Mouse (Mus musculus): ENCODE data around the gene Irf2bpl. TPM values are rescaled to one million over a fixed set of nuclear protein-coding genes. Genes with fewer than 3 reads are reported as not detected.

The Irf2bpl gene
- polyA plus RNA-seq, 1 experiment from 2014 or later, result 53.9 TPM

DNA sequence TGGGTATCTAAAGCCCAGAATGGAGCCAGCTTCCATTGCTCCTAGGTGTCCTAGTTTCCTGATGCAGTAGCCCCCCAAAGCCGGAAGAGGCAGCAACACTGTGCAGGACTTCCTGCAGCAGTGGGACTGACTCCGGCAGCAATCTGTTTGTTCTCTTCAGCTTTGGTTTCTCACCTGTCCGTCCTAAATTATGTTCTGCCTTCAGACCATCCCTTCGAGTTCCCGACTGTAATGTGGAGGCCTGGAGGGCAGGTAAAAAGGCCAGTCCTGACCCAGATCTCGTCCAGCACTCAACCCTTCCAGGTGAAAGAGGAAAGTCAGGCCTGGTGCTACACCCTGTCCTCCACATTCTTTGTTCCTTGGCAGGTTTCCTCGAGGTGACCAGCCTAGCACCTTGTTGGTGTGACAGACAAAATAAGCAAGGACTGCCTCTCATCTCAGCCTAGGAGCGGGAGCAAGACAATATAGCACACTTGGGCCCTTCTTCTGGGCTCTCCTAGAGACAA lies 6.3 kb upstream of the Irf2bpl start:
- Histone ChIP-seq H3K27ac (peak overlapping the region; percentile 99), H3K36me3 (no peaks in the 10 kb centered on the region), H3K27me3 (no peaks in the 10 kb centered on the region), H3K4me1 (peaks cover 81% of the 10 kb centered on the region), H3K4me2 (replicated peaks) (peak overlapping the region; percentile 54; the same call in 1 of the 2 replicates), H3K9me3 (no peaks in the 10 kb centered on the region), H3K9ac (peak overlapping the region; percentile 30; the same call in 1 of the 2 replicates), H3K4me3 (no peak overlapping the region)
- 24% methylated on average over 8 of the region's 8 CpGs for WGBS
- no peak for ATAC-seq (ENCODE audit: insufficient number of reproducible peaks, insufficient read depth, low FRiP score, low TSS enrichment)

DNA sequence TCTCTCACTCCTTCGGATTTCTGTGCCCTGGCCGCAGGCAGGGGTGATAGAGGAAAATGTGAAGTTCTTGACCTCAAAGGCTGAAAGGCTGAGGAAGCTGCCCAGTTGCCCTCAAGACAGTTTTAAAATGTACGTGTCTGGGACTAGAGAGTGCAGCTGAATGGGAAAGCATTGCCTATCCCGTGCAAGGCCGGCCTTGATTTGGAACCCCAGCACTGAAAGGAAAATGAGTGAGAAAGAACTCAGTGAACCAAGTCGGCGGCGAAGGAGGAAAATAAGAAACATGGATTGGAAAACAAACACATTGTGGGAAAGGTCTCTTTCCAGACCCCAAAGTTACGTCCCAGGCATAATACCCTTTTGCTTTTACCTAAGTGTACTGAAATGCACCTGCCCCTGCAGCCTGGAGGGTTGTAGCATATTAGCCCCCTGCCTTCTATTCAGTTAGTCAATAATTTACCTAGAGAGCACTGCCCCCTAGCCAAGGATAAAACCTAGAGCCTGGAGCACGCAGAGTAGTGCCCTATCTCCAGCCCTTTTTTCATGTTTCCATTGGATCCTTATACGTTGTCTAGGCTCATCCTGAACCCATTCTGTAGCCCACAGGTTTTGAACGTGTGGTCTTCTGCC lies 5.6 kb upstream of the Irf2bpl start:
- H3K27me3 ChIP-seq, result no peaks in the 10 kb centered on the region
- peaks cover 81% of the 10 kb centered on the region for H3K4me1 ChIP-seq
- H3K9ac ChIP-seq, result no peak overlapping the region
- no peaks in the 10 kb centered on the region for H3K9me3 ChIP-seq
- 52% methylated on average over 12 of the region's 12 CpGs for WGBS
- H3K4me2 ChIP-seq (replicated peaks), result 0 out of 2 replicates have a peak overlapping the region, but pooled peaks have one; percentile 54
- ATAC-seq (ENCODE audit: insufficient number of reproducible peaks, insufficient read depth, low FRiP score, low TSS enrichment), result no peak
- peak overlapping the region; percentile 99 for H3K27ac ChIP-seq
- H3K36me3 ChIP-seq, result no peaks in the 10 kb centered on the region
- H3K4me3 ChIP-seq, result no peak overlapping the region

DNA sequence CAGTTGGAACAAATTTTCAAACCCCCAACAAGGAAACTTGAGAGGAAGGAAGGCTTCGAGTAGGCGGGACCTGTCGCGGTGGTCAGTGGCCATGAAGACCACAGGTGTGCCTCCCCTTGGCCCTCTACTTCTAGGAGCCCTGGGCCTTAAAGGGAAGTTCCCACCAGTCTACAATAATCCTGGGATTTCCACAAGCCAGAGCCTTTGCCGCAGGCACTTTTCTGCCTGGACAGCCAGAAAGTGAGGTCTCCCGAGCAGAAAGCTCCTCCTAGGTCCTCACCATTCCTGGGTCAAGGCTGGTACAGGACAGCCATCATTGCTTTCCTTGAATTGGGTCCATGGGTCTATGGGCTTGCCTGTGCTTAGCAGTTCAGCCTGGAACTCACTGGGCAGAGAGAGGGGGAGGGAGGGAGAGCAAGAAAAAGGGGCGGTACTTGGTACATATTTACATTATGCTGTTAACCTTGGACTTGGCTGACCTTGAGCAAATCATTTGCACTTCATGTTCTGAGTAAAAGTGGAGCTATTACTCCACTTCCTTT lies 4.6 kb upstream of the Irf2bpl start:
- Histone ChIP-seq H3K36me3 (no peaks in the 10 kb centered on the region), H3K4me2 (replicated peaks) (peak overlapping the region; percentile 53), H3K9me3 (no peaks in the 10 kb centered on the region), H3K4me3 (no peak overlapping the region), H3K27ac (peak overlapping the region; percentile 96), H3K4me1 (peaks cover 79% of the 10 kb centered on the region), H3K27me3 (no peaks in the 10 kb centered on the region), H3K9ac (no peak overlapping the region)
- no peak for ATAC-seq (ENCODE audit: insufficient number of reproducible peaks, insufficient read depth, low FRiP score, low TSS enrichment)
- 9% methylated on average over 7 of the region's 7 CpGs for WGBS

DNA sequence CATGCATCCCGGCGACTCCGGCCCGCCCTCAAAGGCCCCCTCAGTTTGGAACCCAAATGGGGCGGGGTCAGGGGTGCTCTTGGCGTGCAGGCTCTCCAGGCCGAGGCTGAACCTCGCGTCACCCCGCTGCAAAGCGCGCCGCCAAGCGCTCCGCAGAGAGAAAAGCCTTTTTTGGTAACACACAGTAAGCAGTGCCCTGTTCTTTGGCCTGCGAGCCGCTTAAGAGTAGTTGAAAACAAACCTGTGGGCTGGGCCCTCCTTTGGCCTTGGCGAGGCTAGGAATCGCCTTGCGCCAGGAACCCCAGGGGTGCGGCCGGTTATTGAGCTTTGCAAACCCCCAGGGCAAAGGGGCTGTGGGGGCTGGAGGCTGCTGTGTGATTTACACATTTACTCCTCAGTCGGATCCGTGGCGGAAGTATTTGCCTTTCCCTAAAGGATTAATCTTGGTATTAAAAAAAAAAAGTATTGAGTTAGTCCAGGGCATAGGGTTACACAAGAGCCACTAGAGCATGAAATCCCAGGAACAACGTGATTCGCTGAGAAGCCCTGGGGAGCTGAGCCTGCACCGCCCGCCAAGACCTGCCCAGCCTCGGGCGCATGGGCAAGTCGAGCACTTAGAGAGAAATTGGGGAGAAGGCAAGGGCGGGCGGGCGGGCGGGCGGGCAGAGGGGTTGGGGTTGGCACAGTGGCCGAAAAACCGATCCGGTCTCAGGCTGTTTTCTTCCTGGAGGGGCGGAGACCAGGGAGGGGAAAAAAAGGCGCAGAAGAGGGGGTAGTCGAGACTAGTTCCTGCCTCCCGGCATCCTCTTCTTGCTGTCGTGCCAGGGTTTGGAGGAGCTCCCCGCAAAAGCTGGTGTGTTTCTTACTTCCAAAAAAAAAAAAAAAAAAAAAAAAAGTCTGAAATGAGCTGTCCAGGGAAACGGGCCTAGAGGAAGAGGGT lies 3.8 kb upstream of the Irf2bpl start:
- Histone ChIP-seq H3K4me2 (replicated peaks) (peak overlapping the region; percentile 53), H3K9me3 (no peaks in the 10 kb centered on the region), H3K9ac (peak overlapping the region; percentile 47), H3K4me3 (peak overlapping the region; percentile 33), H3K4me1 (peaks cover 74% of the 10 kb centered on the region), H3K27me3 (no peaks in the 10 kb centered on the region), H3K36me3 (no peaks in the 10 kb centered on the region), H3K27ac (peak overlapping the region; percentile 96)
- ATAC-seq (ENCODE audit: insufficient number of reproducible peaks, insufficient read depth, low FRiP score, low TSS enrichment), result peak; percentile 57
- under 1% methylated on average over 47 of the region's 47 CpGs for WGBS

DNA sequence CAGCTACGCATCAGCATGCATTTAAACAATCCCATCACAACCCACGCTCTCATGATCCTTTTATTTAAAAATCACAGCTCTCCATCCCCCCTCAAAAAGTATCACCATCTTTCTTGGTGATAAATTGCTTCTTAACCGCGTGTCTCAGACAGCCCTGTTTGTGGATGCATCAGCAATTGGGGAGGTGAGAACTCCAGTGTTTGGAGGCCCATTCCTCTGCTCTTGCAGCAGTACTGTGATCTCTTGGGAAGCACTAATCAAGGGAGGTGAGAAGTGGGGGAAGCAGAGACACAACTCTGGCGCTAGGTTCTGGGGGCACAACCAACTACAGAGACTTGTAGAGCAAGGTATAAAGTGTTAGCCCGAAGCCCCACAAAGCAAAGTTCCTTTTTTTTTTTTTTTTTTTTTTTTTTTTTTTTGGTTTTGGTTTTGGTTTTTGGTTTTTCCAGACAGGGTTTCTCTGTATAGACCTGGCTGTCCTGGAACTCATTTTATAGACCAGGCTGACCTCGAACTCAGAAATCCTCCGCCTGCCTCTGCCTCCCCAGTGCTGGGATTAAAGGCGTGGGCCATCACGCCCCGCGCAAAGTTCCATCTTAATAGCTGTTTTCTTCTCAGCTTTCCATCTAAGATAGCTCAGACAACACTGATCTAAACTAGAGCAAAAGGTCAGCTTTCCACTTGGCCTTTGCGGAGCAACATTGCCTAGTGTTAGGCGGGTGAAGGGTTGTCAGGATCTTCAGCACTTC lies 3.0 kb upstream of the Irf2bpl start:
- peaks cover 66% of the 10 kb centered on the region for H3K4me1 ChIP-seq
- peak overlapping the region; percentile 96 for H3K27ac ChIP-seq
- H3K27me3 ChIP-seq, result no peaks in the 10 kb centered on the region
- peak overlapping the region; percentile 33 for H3K4me3 ChIP-seq
- no peaks in the 10 kb centered on the region for H3K9me3 ChIP-seq
- no peaks in the 10 kb centered on the region for H3K36me3 ChIP-seq
- peak; percentile 0; the same call in 1 of the 2 replicates for ATAC-seq (ENCODE audit: insufficient number of reproducible peaks, insufficient read depth, low FRiP score, low TSS enrichment)
- peak overlapping the region; percentile 53 for H3K4me2 ChIP-seq (replicated peaks)
- H3K9ac ChIP-seq, result peak overlapping the region; percentile 47
- 35% methylated on average over 14 of the region's 14 CpGs for WGBS

DNA sequence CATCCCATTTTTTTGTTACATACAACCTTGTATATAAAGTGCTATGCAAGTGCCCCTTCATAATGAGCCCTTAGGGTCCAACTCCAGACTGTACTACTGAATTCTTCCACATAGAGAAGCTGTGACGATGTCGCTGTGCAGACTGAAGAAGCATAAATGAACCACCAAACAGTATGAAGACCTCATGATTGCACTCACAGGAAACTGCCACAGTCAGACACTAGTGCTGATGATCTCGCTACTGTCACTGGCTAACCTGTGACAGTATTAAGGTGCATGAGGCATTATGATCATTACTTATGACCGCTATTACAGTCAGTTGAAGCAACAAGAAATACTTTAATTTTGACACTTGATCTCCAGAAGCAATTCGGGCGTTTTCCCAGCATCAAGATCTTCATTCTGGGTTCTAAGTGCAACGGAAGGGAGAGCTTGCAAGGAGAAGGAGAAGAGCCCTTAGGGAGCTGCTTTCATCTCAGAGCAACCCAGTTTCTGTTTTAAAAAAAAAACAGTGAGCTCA lies 1.9 kb upstream of the Irf2bpl start:
- H3K9ac ChIP-seq, result no peak overlapping the region
- 60% methylated on average over 7 of the region's 7 CpGs for WGBS
- no peak overlapping the region for H3K27ac ChIP-seq
- no peaks in the 10 kb centered on the region for H3K9me3 ChIP-seq
- H3K4me1 ChIP-seq, result peaks cover 58% of the 10 kb centered on the region
- no peak overlapping the region for H3K4me2 ChIP-seq (replicated peaks)
- no peak for ATAC-seq (ENCODE audit: insufficient number of reproducible peaks, insufficient read depth, low FRiP score, low TSS enrichment)
- H3K4me3 ChIP-seq, result no peak overlapping the region
- no peaks in the 10 kb centered on the region for H3K27me3 ChIP-seq
- no peaks in the 10 kb centered on the region for H3K36me3 ChIP-seq

DNA sequence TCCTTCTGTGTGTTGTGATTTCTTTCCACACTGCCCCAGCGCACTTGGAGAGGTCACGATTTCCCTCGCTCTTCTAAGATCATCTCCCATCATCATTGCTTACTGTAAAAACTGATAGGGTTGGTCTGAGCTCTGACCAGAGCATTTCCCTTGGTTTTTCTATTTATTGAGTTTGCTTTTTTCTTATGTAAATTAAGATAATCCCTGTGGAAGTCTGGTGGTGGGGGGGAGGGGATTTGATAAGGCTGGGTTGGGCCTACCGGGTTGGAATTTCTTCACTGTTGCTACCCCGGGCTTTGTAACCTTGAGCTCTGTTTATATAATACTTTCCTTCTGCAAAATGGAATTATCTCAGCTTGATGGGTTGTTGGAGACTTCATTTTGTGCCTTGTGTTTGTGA lies 1.1 kb upstream of the Irf2bpl start:
- no peak for ATAC-seq (ENCODE audit: insufficient number of reproducible peaks, insufficient read depth, low FRiP score, low TSS enrichment)
- Histone ChIP-seq H3K36me3 (no peaks in the 10 kb centered on the region), H3K9me3 (no peaks in the 10 kb centered on the region), H3K27me3 (no peaks in the 10 kb centered on the region), H3K9ac (no peak overlapping the region), H3K27ac (peak overlapping the region; percentile 99; the same call in 1 of the 2 replicates), H3K4me2 (replicated peaks) (peak overlapping the region; percentile 91; the same call in 1 of the 2 replicates), H3K4me1 (peaks cover 51% of the 10 kb centered on the region), H3K4me3 (no peak overlapping the region)
- WGBS, result 26% methylated on average over 5 of the region's 5 CpGs

DNA sequence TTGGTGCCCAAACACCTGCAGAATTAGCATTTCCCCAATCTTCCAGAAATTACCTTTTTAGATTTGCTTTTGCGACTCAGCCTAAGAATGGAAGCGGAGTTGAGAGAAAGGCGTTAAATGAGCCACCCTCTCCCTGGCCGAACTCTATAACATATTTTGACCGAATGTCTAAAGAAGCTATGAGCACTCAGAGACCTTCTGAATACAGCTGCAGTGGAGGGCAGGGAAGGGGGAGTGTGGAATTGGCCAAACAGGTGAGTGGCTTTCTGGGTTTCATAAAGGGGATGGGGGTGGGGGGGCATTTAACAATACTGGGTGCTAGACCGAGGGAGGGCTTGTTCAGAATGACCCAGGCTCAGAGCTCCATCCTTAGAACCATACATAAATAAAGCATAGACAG lies 738 bp upstream of the Irf2bpl start:
- no peaks in the 10 kb centered on the region for H3K36me3 ChIP-seq
- no peaks in the 10 kb centered on the region for H3K9me3 ChIP-seq
- peaks cover 48% of the 10 kb centered on the region for H3K4me1 ChIP-seq
- H3K27ac ChIP-seq, result peak overlapping the region; percentile 99
- WGBS, result 13% methylated on average over 6 of the region's 6 CpGs
- no peak for ATAC-seq (ENCODE audit: insufficient number of reproducible peaks, insufficient read depth, low FRiP score, low TSS enrichment)
- no peaks in the 10 kb centered on the region for H3K27me3 ChIP-seq
- H3K9ac ChIP-seq, result peak overlapping the region; percentile 17; the same call in 1 of the 2 replicates
- H3K4me2 ChIP-seq (replicated peaks), result peak overlapping the region; percentile 91
- H3K4me3 ChIP-seq, result peak overlapping the region; percentile 89

DNA sequence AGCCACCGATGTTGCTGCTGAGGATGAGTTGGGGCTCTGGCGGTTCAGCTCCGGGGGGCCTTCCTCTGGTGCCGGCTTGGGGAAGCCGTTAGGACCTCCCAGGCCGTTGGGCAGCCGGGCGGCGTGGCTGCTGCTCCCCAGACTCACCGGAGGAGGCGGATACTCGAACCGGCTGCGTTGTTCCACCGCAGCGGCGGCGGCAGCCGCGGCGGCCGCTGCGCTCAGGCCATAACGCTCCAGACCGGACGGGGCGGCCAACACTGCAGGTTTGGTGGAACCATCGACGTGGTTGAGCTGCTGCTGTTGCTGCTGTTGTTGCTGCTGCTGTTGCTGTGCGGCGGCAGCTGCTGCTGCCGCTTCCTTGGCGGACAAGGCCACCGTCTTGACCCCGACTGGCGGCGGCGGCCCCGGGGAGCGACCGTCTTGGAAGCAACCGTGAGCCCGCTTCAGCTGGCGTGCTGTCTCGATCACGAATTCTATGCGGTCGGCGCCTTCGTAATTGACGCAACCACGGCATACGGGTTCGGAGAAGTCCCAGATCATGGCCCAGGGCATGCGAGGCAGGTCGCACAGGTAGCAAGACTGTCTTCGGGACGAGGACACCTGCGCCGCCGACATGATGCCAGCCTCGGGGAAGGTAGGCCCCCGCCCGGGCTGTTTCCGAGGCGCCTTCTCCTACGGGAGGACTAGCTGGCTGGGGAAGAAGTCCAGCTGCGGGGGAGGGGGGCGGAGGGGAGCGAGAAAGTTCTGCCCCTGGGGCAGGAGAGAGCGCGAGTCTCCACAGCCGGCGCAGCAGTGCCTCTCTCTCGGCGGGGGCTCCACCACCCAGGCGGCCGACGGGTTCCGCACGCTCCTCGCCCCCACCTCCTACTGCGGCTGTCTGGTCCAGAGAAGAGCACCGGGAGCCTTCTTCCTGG lies 1.1 kb downstream of the Irf2bpl start:
- no peak for ATAC-seq (ENCODE audit: insufficient number of reproducible peaks, insufficient read depth, low FRiP score, low TSS enrichment)
- under 1% methylated on average over 77 of the region's 84 CpGs for WGBS
- Histone ChIP-seq H3K27ac (peak overlapping the region; percentile 99), H3K4me1 (peaks cover 42% of the 10 kb centered on the region), H3K4me3 (peak overlapping the region; percentile 89), H3K36me3 (no peaks in the 10 kb centered on the region), H3K9ac (peak overlapping the region; percentile 90), H3K27me3 (no peaks in the 10 kb centered on the region), H3K4me2 (replicated peaks) (peak overlapping the region; percentile 91), H3K9me3 (no peaks in the 10 kb centered on the region)

DNA sequence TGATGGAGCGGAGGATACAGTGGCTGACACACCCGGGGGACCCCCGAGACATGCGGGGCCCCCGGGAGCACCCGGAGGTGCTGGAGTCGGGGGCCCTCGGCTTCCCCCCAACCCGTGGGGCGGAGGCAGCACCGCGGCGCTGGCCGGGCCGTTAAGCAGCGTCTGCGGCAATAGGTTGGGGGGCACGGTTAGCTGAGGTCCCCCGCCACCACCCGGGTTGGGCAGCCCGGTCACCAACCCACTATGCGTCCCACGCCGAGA lies 1.6 kb downstream of the Irf2bpl start:
- Histone ChIP-seq H3K27ac (peak overlapping the region; percentile 99), H3K4me1 (peaks cover 36% of the 10 kb centered on the region), H3K27me3 (no peaks in the 10 kb centered on the region), H3K36me3 (no peaks in the 10 kb centered on the region), H3K9ac (peak overlapping the region; percentile 90), H3K9me3 (no peaks in the 10 kb centered on the region), H3K4me2 (replicated peaks) (peak overlapping the region; percentile 91), H3K4me3 (peak overlapping the region; percentile 89)
- WGBS, result under 1% methylated on average over 17 of the region's 24 CpGs
- no peak for ATAC-seq (ENCODE audit: insufficient number of reproducible peaks, insufficient read depth, low FRiP score, low TSS enrichment)

Measured in embryonic facial prominence, embryonic 12.5 days (tissue).